Mouse (Mus musculus) intestine, embryonic 15.5 days (tissue): ENCODE data around the gene Flrt1. TPM values are rescaled to one million over a fixed set of nuclear protein-coding genes. Genes with fewer than 3 reads are reported as not detected.

Source experiments
- polyA plus RNA-seq: library from polyadenylated mRNA; unstranded; fragments of >200 nt; fragmentation: Nextera tagmentation; extraction: Ambion mirVana; gene quantifications from 2 replicates; pipeline ENCODE4 v1.2.1, GENCODE M21; 2015

The Flrt1 gene
- polyA plus RNA-seq, 1 experiment from 2014 or later, result 1.8 TPM

Other genes with a start within 250 kb of the Flrt1 start
- gene Ccdc88b, start 247.5 kb downstream of the Flrt1 start, polyA plus RNA-seq, result 1.4 and 1.5 TPM in 2 replicates
- gene Trmt112, start 196.0 kb downstream of the Flrt1 start, polyA plus RNA-seq, result 124 TPM in 2 replicates
- gene Prdx5, start 195.6 kb downstream of the Flrt1 start, polyA plus RNA-seq, result 184 and 205 TPM in 2 replicates
- 32.2 and 37.6 TPM in 2 replicates for gene Esrra, start 183.9 kb downstream of the Flrt1 start, polyA plus RNA-seq
- gene Catsperz, start 180.3 kb downstream of the Flrt1 start, polyA plus RNA-seq, result 1.1 and 1.6 TPM in 2 replicates
- 0.29 and 0.40 TPM in 2 replicates for gene Kcnk4, start 171.2 kb downstream of the Flrt1 start, polyA plus RNA-seq
- 70.0 and 72.4 TPM in 2 replicates for gene Bad, start 163.9 kb downstream of the Flrt1 start, polyA plus RNA-seq
- gene Gpr137, start 163.2 kb downstream of the Flrt1 start, polyA plus RNA-seq, result 20.4 and 25.5 TPM in 2 replicates
- gene Ppp1r14b, start 130.8 kb downstream of the Flrt1 start, polyA plus RNA-seq, result 177 and 188 TPM in 2 replicates
- gene Plcb3, start 129.3 kb downstream of the Flrt1 start, polyA plus RNA-seq, result 187 and 198 TPM in 2 replicates
- 154 and 170 TPM in 2 replicates for gene Fkbp2, start 125.2 kb downstream of the Flrt1 start, polyA plus RNA-seq
- gene Vegfb, start 118.1 kb downstream of the Flrt1 start, polyA plus RNA-seq, result 44.0 and 46.7 TPM in 2 replicates
- 22.7 and 27.5 TPM in 2 replicates for gene Dnajc4, start 113.2 kb downstream of the Flrt1 start, polyA plus RNA-seq
- 20.6 and 23.5 TPM in 2 replicates for gene Nudt22, start 109.6 kb downstream of the Flrt1 start, polyA plus RNA-seq
- gene Trpt1, start 109.6 kb downstream of the Flrt1 start, polyA plus RNA-seq, result 6.9 and 9.0 TPM in 2 replicates
- gene Fermt3, start 86.3 kb downstream of the Flrt1 start, polyA plus RNA-seq, result 9.8 and 10.1 TPM in 2 replicates
- gene Stip1, start 65.8 kb downstream of the Flrt1 start, polyA plus RNA-seq, result 211 and 214 TPM in 2 replicates
- 11.8 and 11.9 TPM in 2 replicates for gene Macrod1, start 48.9 kb downstream of the Flrt1 start, polyA plus RNA-seq
- 166 and 172 TPM in 2 replicates for gene Otub1, start 100.6 kb upstream of the Flrt1 start, polyA plus RNA-seq
- gene Cox8a, start 111.9 kb upstream of the Flrt1 start, polyA plus RNA-seq, result 1,343 and 1,351 TPM in 2 replicates
- 49.8 and 52.9 TPM in 2 replicates for gene Naa40, start 135.5 kb upstream of the Flrt1 start, polyA plus RNA-seq
- gene Rcor2, start 161.6 kb upstream of the Flrt1 start, polyA plus RNA-seq, result 12.1 and 12.8 TPM in 2 replicates
- gene Mark2, start 236.1 kb upstream of the Flrt1 start, polyA plus RNA-seq, result 44.9 and 45.8 TPM in 2 replicates